ENCODE assay signal across 8 mouse cellular contexts in the genomic region with DNA sequence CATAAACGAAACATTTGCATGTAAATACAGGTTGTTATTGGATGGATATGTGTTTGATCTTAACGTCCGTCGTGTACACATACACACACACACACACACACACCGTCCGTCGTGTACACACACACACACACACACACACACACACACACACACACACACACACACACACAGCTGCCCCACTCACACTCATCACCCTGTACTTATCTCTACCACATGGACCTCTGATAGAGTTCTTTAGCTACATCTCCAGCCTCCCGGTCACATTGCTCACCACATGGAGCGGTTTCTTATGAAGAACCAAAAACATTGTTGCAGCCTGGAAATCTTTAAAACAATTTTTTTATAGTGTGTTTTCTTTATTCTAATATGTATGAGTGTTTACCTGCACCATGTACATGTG. TPM values are rescaled to one million over a fixed set of nuclear protein-coding genes. Genes with fewer than 3 reads are reported as not detected.
DNase-seq lines count a peak whose midpoint lies in the region; ATAC-seq and TF ChIP-seq lines count a peak whose summit lies in the region.

No protein-coding gene starts in this region.

- H3K36me3 ChIP-seq in embryonic facial prominence, embryonic 15.5 days: no peaks in the 10 kb centered on the region
- H3K36me3 ChIP-seq in limb, embryonic 11.5 days (ENCODE audit: control insufficient read depth, insufficient read depth, low read length): no peaks in the 10 kb centered on the region; the same call in 1 of the 2 replicates
- peaks cover 3% of the 10 kb centered on the region for H3K36me3 ChIP-seq in myocyte (ENCODE audit: control insufficient read depth, insufficient read depth)

- H3K4me1 ChIP-seq in embryonic facial prominence, embryonic 15.5 days: peaks cover 56% of the 10 kb centered on the region
- H3K4me1 ChIP-seq in limb, embryonic 11.5 days (ENCODE audit: control insufficient read depth, insufficient read depth, low read length): peaks cover 33% of the 10 kb centered on the region

- TF ChIP-seq CTCF in layer of hippocampus, adult 2 months (conservative IDR thresholded peaks at IDR 0.05): no peak

- peak overlapping the region; percentile 79 for H3K4me3 ChIP-seq in layer of hippocampus, adult 2 months
- H3K4me3 ChIP-seq in embryonic facial prominence, embryonic 15.5 days (replicated peaks): peak overlapping the region; percentile 82
- H3K4me3 ChIP-seq in limb, embryonic 11.5 days (ENCODE audit: low read depth, low read length): peak overlapping the region; percentile 74
- H3K4me3 ChIP-seq in myocyte: peak overlapping the region; percentile 51

- H3K9me3 ChIP-seq in embryonic facial prominence, embryonic 15.5 days (replicated peaks): no peaks in the 10 kb centered on the region
- no peaks in the 10 kb centered on the region for H3K9me3 ChIP-seq in limb, embryonic 11.5 days (ENCODE audit: control insufficient read depth, low read length)

- ATAC-seq in embryonic facial prominence, embryonic 15.5 days (ENCODE audit: insufficient number of reproducible peaks, low FRiP score, low TSS enrichment, low read depth): no peak
- ATAC-seq in limb, embryonic 11.5 days (ENCODE audit: insufficient number of reproducible peaks, low FRiP score, low TSS enrichment, low read depth): peak; percentile 4; the same call in 1 of the 2 replicates

- TF ChIP-seq POLR2A in myocyte (IDR thresholded peaks at IDR 0.05; ENCODE audit: insufficient read length, low read depth): no peak

- no peak for DNase-seq in layer of hippocampus, adult 2 months (ENCODE audit: low spot score in 2 of 2)
- DNase-seq in layer of hippocampus, adult 18-20 months (ENCODE audit: low spot score in 2 of 2): no peak
- no peak for DNase-seq in limb, embryonic 11.5 days (ENCODE audit: low spot score)
- no peak for DNase-seq in adrenal gland, adult 8-10 months
- DNase-seq in layer of hippocampus, postnatal 10 days (ENCODE audit: low spot score in 2 of 2): no peak
- DNase-seq in urinary bladder, postnatal 25 days (ENCODE audit: low spot score): no peak

- peak overlapping the region; percentile 54 for H3K4me2 ChIP-seq in embryonic facial prominence, embryonic 15.5 days (replicated peaks)
- peak overlapping the region; percentile 48; the same call in 1 of the 2 replicates for H3K4me2 ChIP-seq in limb, embryonic 11.5 days (ENCODE audit: low read depth, severe bottlenecking)
- H3K4me2 ChIP-seq in myocyte (ENCODE audit: low read depth): peak overlapping the region; percentile 73

- peak overlapping the region; percentile 94 for H3K27ac ChIP-seq in layer of hippocampus, adult 2 months
- H3K27ac ChIP-seq in embryonic facial prominence, embryonic 15.5 days (replicated peaks): 0 out of 2 replicates have a peak overlapping the region, but pooled peaks have one; percentile 39
- H3K27ac ChIP-seq in limb, embryonic 11.5 days (replicated peaks; ENCODE audit: low read depth, low read length): no peak overlapping the region

- peaks cover 36% of the 10 kb centered on the region for H3K79me2 ChIP-seq in myocyte (ENCODE audit: control insufficient read depth, insufficient read depth)

- WGBS in embryonic facial prominence, embryonic 15.5 days: 19% methylated on average over 9 of the region's 9 CpGs
- WGBS in limb, embryonic 11.5 days: 46% methylated on average over 9 of the region's 9 CpGs

- H3K27me3 ChIP-seq in embryonic facial prominence, embryonic 15.5 days: no peaks in the 10 kb centered on the region
- no peaks in the 10 kb centered on the region for H3K27me3 ChIP-seq in limb, embryonic 11.5 days (ENCODE audit: control insufficient read depth, insufficient read depth, low read length)
- no peaks in the 10 kb centered on the region for H3K27me3 ChIP-seq in myocyte (ENCODE audit: control insufficient read depth, insufficient read depth, insufficient read length)

- H3ac ChIP-seq in myocyte (ENCODE audit: control insufficient read depth, insufficient read length): peak overlapping the region; percentile 14

- H3K9ac ChIP-seq in embryonic facial prominence, embryonic 15.5 days: peak overlapping the region; percentile 71
- H3K9ac ChIP-seq in limb, embryonic 11.5 days (ENCODE audit: low read length): no peak overlapping the region

TF ChIP-seq in myocyte, 11 proteins besides CTCF, POLR2A, EP300 and RAD21:
- TF ChIP-seq TCF12 (IDR thresholded peaks at IDR 0.05; ENCODE audit: insufficient read depth, poor library complexity, severe bottlenecking) (no peak), TCF3 (IDR thresholded peaks at IDR 0.05; ENCODE audit: insufficient read length, low read depth) (no peak), E2F4 (IDR thresholded peaks at IDR 0.05; ENCODE audit: insufficient read depth) (no peak), USF1 (IDR thresholded peaks at IDR 0.05; ENCODE audit: low read depth) (no peak), REST (IDR thresholded peaks at IDR 0.05; ENCODE audit: insufficient read depth, insufficient read length) (no peak), SRF (IDR thresholded peaks at IDR 0.05; ENCODE audit: control insufficient read depth, insufficient read length, low read depth) (no peak), POLR2AphosphoS2 (IDR thresholded peaks at IDR 0.05; ENCODE audit: insufficient read length, low read depth) (no peak), CEBPB (IDR thresholded peaks at IDR 0.05; ENCODE audit: insufficient read depth, poor library complexity, severe bottlenecking) (no peak)

RNA-seq across cellular contexts. Expression of a gene that starts 0.5 kb away (rescaled TPM):
- total RNA-seq in layer of hippocampus, adult 2 months (2021): 100 to 1,000 TPM; 182 to 220 TPM
- total RNA-seq in layer of hippocampus, adult 18-20 months (2021): 100 to 1,000 TPM; 215 to 217 TPM
- 301 and 312 TPM in 2 replicates for polyA plus RNA-seq in embryonic facial prominence, embryonic 15.5 days (2015; fragmentation: Nextera tagmentation; extraction: Ambion mirVana)
- polyA plus RNA-seq in limb, embryonic 11.5 days (2014; fragmentation: Nextera tagmentation; extraction: Ambion mirVana): 383 and 387 TPM in 2 replicates
- 740 TPM for polyA plus RNA-seq in myocyte (2012; fragmentation: generic; extraction: Trizol)
- total RNA-seq in adrenal gland, adult 8-10 months (2022): 100 to 1,000 TPM; 252 to 380 (median 304) TPM
- 100 to 1,000 TPM; 152 to 168 TPM for total RNA-seq in layer of hippocampus, postnatal 10 days (2021)

RNA-seq across cellular contexts. Expression of a gene that starts 33.4 kb away (rescaled TPM):
- under 1 TPM; 0.15 to 0.20 TPM for total RNA-seq in layer of hippocampus, adult 2 months (2021)
- under 1 TPM; 0.46 to 0.64 TPM for total RNA-seq in layer of hippocampus, adult 18-20 months (2021)
- polyA plus RNA-seq in embryonic facial prominence, embryonic 15.5 days (2015; fragmentation: Nextera tagmentation; extraction: Ambion mirVana): 0.81 and 0.91 TPM in 2 replicates
- polyA plus RNA-seq in limb, embryonic 11.5 days (2014; fragmentation: Nextera tagmentation; extraction: Ambion mirVana): 0.13 and 0.20 TPM in 2 replicates
- 29.7 TPM for polyA plus RNA-seq in myocyte (2012; fragmentation: generic; extraction: Trizol)
- total RNA-seq in adrenal gland, adult 8-10 months (2022): 1 to 10 TPM in 3 of 4 experiments, under 1 TPM in 1; 0.49 to 1.8 (median 1.3) TPM
- total RNA-seq in layer of hippocampus, postnatal 10 days (2021): not detected
